Mouse (Mus musculus) ES-E14 (cell line): ENCODE data around the gene Abhd12.

Experiments used
- CHD2 ChIP-seq: IDR thresholded peaks from 2 replicates; pipeline ENCODE4 v1.6.1; 2014; ENCODE audit warnings: mild to moderate bottlenecking, low read depth, low read length, inconsistent platforms
- HCFC1 ChIP-seq: IDR thresholded peaks from 2 replicates; pipeline ENCODE4 v1.6.1; 2012; ENCODE audit warnings: low read length, inconsistent platforms, borderline replicate concordance; ENCODE audit not compliant: insufficient read depth
- MAFK ChIP-seq: IDR thresholded peaks from 2 replicates; pipeline ENCODE4 v1.6.1; 2014; ENCODE audit warnings: mild to moderate bottlenecking, low read depth, low read length, inconsistent platforms; ENCODE audit not compliant: insufficient read depth
- ZC3H11A ChIP-seq: IDR thresholded peaks from 2 replicates; pipeline ENCODE4 v1.6.1; 2012; ENCODE audit warnings: low read depth, mild to moderate bottlenecking, inconsistent platforms, low read length, borderline replicate concordance
- ZNF384 ChIP-seq: IDR thresholded peaks from 2 replicates; pipeline ENCODE4 v1.6.1; 2012; ENCODE audit warnings: low read depth, low read length, inconsistent platforms

GRCm38 (mm10) chr2:150884779-150885110 lies 19.8 kb downstream of the Abhd12 start:
- TF ChIP-seq ZNF384: no peak
- TF ChIP-seq HCFC1: no peak
- TF ChIP-seq ZC3H11A: no peak
- TF ChIP-seq MAFK: no peak
- no peak for TF ChIP-seq CHD2
